Mouse (Mus musculus) WW6 (cell line): ENCODE measurements at regions not wholly inside any gene's neighbourhood (a gene's known extent, or its start where the extent isn't known, plus 50 kb on each side); places are given as distances from the start of the nearest gene placed in this dataset.
"Not testable (repeated sequence)": the region's sequence is repeated elsewhere in the genome, so short reads cannot be mapped to it uniquely, and the experiment has no call there.

Experiments
- DNase-seq: peaks from one replicate; pipeline ENCODE4 v3.0.0-alpha.2; 2013; ENCODE audit warnings: low read depth, low spot score

DNA sequence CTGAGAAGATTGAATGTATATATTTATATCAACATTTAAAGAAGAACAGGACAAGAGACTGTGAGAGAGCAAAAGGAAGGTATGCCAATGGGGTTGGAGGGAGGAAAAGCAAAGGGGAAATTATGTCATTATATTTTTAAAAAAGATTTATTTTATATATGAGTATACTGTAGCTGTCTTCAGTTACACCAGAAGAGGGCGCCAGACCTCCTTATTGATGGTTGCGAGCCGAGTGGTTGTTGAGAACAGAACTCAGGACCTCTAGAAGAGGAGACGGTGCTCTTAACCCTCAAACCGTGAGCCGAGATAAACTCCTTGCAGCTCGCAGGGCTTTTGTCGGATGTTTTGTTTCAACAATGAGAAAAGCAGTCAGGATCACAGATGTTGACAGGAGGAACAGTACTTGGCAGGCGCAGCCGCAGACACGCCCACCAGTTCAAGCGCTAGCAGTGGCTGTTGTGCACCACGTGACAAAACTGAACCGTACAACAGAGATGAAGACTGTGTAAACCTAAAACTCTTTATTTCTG lies 158.7 kb downstream of the Mat2b start:
- DNase-seq: peak; percentile 33

DNA sequence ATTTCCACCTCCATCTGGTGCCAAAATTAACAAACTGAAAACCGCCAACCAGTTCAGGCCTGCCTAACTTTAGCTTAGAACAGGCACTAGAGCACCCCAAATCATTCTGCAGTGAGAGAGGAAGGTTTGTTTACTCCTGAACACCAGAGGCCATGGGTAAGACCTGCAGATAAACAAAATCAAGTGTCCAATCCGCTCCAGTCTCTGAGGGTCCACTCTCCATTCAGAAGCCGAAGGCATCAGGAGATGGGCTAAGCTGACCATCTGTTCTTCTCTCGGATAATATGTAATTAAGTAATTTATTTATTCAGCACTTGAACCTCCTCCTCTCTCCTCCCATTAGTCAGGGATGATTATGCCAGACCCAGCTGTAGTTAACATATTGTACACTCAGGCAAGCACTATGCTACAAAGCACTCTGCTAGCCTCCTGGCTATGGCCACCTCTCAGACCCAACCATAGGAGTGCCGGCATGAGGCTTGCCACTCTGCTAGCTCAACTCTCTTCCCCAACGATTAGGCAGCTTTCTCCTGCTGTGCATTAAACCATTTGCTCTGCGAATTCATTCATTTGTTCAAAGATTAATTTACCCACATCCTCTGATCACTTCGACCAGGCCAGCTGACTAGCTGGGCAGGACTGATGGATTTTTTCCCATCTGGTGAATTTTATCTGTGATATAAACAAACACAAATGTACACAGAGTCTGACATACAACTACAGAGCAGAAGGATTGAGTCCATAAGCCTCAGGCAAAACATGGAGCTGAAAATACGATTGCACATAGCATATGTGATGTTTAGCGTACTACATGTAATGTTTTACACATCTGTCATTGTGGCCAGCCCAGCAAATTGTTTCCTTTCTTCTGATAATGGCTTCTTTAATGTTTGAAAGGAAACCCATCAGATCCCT lies 184.4 kb downstream of the Mat2b start:
- DNase-seq: no peak

GRCm38 (mm10) chr11:40491599-40491998 lies 203.4 kb downstream of the Mat2b start:
- no peak for DNase-seq

- DNase-seq: peak; percentile 33
Observed at GRCm38 (mm10) chr11:40478171-40478570, 216.8 kb downstream of the Mat2b start.

DNA sequence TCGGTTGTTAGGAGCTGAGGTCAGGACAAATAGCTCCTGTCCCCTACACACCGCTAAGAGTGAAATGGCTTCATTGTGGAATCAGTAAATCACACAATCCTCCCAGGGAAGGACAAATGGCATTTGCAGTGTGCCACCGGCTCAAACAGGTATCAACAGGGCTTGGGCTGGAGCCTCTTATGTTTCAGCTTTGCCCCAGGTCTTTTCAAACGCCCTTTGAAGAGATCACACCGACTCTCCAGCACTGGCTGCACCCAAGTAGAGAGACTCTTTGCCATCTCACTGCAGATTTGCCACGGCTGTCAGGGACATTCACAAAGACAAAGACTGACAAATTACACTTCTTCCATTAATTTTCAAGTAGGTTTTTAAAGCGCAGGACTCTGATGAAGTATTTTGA lies 217.7 kb downstream of the Mat2b start:
- DNase-seq: peak; percentile 26

DNA sequence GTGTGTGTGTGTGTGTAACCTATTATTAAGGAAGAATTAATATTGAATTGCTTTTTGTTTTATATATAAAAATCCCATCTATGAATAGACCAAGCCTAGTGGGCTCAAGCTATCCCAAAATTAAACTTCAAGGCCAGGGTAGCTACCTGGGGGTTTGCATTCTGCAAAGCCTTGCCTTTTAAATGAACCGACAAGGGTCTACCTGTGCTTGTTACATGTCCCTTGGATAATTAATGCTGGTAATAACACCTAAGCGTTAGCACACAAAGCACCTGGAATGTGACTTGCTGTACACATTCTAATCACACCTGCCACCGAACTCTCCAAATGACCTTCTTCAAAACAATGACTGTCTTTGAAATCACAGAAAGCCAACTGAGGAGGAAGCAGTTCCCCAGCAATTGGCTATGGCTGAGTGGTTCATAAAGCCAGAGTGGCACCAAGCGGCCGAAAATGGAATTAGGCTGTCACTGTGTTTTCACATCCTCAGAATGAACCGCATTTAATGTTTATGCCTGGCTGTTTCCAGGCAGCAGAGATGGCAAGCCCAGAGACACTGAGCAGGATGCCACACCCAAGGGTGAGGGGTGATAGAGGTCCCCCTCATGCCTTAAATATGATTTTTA lies 225.8 kb downstream of the Mat2b start:
- DNase-seq: peak; percentile 20

DNA sequence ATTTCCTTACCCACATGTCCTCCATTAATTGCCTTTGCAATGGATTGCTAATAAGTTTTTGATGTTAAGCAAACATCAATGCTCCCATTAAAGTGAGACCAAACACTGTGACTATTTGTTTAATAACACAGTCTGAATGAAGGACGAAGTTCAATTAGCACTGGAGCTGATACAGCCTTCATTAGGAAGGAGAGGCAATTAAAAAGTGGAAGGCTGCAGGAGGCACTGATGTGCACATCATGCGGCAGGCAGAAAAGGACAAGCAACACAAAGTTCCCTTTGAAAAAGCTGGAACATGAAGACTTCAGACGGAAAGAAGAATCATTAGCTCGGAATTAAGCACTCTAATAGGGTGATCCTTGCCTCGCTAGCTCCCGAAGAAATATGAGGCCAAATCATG lies 238.4 kb downstream of the Mat2b start:
- DNase-seq: no peak

DNA sequence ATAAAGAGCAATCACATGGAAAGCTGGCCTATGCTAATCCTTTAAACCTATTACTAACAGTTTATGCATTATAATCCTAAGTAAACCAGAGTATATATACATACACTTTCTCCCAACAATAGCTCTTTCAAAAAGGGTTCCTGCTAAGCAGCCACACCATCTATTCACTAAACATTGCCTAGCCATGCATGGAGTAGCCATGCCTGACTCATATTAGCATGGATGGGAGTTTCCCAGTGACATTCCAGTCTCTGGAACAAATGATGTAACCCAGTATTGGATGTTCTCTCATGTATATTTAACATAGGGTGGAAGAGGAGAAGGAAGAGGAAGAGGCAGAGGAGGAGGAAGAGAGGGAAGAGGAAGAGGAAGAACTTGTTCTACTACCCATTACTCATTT lies 240.0 kb downstream of the Mat2b start:
- DNase-seq: not testable (repeated sequence)

DNA sequence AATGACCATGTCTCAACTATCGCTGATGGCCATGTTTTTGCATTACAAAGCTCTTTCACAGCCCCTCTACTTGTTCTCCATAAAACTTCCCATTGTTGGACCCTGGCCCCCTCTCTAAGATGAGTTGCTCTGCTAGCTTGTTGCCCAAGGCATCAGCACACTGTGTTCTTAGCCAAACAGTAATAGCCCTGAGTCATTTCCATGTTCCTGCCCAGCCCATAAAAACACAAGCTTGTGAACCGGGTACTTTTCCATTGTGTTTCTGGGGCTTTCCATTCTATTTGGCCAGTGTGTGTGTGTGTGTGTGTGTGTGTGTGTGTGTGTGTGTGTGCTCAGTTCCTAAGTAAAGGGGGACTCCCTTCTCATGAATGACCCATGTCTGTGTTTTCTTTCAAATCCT lies 248.2 kb downstream of the Mat2b start:
- no peak for DNase-seq

DNA sequence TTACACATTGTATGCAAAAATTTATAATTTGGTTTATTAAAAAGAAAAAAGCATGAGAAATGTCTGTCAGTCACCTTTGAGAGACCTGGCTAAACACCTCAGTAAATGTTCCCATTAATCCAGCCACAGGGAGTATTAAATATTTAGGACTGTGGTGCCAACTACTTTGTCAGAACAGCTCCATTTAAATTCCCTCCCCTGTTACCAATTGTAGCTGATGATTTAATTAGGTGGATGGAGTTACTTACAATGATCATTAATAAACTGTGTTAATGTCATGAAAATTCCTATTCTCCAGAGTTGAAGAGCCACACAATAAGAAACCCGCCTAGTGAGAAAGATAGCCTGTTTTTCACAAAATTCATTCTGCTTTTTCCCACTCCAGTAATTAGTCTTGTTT lies 261.0 kb downstream of the Mat2b start:
- DNase-seq: no peak

- DNase-seq: no peak
Observed at GRCm38 (mm10) chr11:40428858-40429257, 266.1 kb downstream of the Mat2b start.

DNA sequence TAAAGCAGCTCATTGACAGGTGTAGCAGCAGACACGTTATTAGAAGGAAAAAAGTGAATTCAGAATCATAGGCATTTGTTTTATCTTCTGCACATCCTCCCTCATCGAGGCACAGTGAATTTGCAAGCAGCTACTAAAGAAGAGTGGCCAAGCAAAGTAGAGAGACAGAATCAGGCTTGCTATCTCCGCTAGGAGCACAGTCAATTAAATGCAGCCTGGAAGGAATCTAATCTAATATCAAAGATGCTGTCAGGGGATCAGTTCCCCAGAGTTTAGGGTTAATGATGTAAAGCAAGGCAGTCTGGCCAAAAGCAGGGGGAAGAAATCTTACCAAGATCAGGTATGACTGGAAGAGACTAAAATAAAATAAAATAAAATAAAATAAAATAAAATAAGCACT lies 270.7 kb downstream of the Mat2b start:
- DNase-seq: no peak

DNA sequence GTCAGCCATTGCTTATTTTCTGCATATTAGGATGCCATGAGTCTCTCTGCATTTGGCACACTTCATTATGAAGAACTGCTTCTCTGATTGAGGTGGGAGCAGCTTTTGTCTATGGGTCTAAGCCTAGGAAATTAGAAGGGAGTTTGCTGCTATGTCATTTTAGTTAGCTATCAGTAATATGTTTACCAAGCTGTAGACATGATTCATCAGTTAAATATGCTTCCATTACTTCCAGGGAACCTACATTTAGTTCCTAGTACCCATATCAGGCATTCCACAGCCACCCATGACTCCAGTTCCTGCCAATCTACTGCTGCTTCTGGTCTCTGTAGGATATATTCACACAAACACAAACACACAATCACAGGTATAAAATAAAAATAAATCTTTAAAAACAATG lies 287.4 kb downstream of the Mat2b start:
- no peak for DNase-seq

DNA sequence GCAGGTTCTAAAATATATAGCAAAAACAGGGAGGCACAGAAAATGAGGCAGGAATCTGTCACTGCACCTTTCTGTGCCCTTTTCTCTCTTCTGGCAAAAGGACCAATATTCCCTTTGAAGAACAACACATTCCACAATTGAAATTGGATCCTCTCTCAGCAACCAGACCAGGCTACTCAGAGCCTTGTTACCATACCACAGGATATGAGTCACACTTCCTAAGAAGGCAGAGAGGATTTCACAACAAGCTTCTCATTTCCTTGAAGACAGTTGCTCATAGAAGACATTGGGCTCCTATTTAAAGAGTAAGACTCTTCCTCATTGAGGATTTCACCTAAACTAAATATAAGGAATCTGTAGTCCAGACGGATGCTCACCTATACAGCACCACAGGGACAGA lies 292.8 kb downstream of the Mat2b start:
- DNase-seq: no peak

DNA sequence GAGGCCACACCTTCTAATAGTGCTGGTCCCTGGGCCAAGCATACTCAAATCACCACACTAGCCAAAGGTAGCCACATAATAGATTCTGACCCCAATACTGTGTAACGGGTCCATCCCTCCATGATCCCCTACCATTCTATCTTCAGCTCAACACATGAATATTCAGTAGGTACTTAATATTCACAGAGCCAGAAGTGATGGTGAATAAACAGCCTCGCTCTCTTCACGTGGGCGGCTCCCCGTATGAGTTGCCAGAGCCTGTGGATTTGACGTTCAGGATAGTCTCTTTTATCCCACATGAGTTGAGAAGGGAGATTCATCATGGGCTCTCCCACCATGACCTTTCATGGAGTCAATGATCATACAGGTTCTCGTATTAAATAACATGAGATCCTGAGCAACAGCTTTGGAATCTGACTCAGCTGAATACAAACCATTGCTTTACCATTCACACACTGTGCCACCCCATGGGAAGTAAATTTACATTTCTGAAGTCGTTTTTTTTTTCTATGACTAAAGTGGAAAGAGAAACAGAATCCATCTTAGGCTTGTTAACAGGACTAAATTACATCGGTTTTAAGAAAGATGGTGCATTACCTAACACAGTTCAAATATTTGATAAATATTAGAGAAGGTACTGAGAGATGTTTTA lies 297.4 kb downstream of the Mat2b start:
- DNase-seq: no peak

DNA sequence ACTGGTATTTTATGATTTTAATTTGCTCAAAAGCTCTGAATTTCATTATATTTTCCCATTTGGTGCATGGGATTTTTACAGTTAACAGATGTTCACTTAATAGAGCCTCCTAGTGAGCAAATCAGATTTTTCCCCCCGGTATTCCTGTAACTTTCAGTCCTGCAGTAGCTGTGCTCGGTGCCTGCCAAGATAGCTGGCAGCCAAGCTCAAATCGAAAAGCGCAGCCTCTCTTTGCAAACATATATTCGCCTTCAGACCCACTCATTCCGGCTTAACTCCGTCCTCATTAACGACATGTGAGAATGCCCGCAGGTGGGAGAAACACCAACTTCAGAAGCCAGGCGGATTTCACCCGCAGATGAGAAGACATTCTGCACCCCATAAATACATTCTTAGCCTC lies 299.7 kb downstream of the Mat2b start:
- DNase-seq: no peak

DNA sequence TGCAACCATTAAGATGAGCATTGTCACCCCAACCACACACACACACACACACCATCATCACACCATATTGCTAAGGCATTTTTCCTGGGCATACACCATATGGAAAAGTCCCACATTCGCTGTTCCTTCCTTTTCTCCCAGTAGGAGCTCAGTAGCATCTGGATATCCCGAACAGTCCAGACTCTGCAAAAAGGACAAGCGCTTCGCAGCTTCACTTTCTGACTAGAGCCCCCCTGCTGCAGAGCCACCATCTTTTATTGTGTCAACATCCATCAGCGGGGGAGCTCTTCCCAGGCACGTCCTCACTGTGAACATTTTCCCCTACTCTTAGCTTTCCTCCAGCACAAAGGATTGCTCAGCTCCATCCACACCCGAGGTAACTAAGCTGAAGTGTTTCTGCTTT lies 300.1 kb downstream of the Mat2b start:
- no peak for DNase-seq

DNA sequence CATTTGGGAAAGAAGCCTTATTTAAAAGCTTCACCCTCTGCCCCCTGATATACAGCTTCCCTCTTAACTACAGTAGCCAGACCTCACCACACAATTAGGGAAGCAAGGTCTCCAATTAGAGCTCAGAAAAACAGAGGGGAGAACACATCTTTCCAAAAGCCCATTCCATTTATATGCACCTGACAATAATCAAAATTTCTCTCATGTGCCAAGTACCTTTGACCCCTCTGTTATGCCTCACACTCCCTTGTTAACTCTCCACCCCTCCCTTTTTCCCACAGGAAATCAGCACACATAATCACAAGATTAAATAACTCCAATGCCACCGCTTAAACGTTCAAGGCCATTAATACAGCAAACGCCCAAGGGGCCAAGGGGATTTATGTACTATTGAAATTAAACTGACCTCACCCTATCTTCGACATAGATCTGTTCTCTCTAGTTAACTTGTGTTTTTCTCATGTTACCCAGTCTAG lies 300.7 kb downstream of the Mat2b start:
- no peak for DNase-seq

GRCm38 (mm10) chr11:40380696-40381095 lies 314.3 kb downstream of the Mat2b start:
- no peak for DNase-seq

DNA sequence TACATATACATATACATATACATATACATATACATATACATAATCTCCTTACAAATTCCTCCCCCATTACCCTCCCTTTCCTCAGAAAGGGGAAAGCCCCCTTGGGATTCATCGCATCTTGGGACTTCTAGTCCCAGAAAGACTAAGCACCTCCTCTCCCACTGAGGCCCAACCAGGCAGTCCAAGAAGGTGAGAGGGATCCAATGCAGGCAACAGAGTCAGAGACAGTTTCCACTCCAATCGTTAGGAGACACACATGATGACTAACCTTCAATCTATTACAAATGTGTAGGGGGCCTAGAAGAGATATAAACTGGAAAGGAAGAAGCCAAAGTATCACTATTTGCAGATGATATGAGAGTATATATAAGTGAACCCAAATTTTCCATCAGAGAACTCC lies 323.3 kb downstream of the Mat2b start:
- no peak for DNase-seq

DNA sequence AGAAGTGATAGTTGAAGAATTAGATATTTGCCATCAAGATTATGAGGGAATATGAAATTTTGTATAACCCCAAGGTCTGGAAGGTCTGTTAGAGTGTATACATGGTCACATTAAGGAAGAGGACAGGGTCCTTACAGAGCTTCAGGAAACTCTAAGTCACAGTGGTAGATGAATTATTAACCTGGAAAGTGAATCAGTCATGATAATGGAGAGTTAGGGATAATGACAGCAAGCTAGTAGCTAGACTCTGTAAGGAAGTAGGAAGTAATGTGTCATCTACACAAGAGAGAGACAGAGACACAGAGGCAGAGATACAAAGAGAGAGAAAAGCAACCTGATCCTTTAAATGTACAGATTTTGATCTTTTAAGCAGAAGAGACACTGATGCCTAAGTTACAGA lies 328.4 kb downstream of the Mat2b start:
- no peak for DNase-seq

- DNase-seq: no peak
Observed at GRCm38 (mm10) chr11:40362530-40363185, 332.3 kb downstream of the Mat2b start.
